Mouse (Mus musculus) liver, embryonic 14.5 days (tissue): Measurements from ENCODE around the gene Ltbp2. TPM values are rescaled to one million over a fixed set of nuclear protein-coding genes. Genes with fewer than 3 reads are reported as not detected.

Experiments
- ATAC-seq: fragments of 200-750 bp; cut with Nextera tagmentation; 2 replicates; pipeline ENCODE4 v1.8.0; 2017; ENCODE audit warnings: moderate number of reproducible peaks, mild to moderate bottlenecking, moderate library complexity; ENCODE audit not compliant: insufficient read depth
- DNase-seq, 3 experiments: peaks; one replicate each; pipeline ENCODE4 v3.0.0-alpha.2; 2012 to 2013; ENCODE audit warnings: low read depth in 3 of 3, low spot score in 3 of 3
- H3K27ac ChIP-seq: fragments of 300-500 bp; sonication (generic); 2 replicates; pipeline ENCODE4 v1.5.1; 2014; ENCODE audit warnings: moderate library complexity, mild to moderate bottlenecking, control low read depth, inconsistent platforms
- H3K27me3 ChIP-seq: fragments of 300-500 bp; sonication (generic); 2 replicates; pipeline ENCODE4 v1.6.1; 2014; ENCODE audit warnings: mild to moderate bottlenecking, low read length, moderate library complexity; ENCODE audit not compliant: control insufficient read depth, insufficient read depth
- H3K36me3 ChIP-seq: fragments of 300-500 bp; sonication (generic); replicated peaks from 2 replicates; pipeline ENCODE4 v1.6.1; 2014; ENCODE audit warnings: low read depth; ENCODE audit not compliant: control insufficient read depth, insufficient read depth
- H3K4me1 ChIP-seq, 2 experiments: fragments of 200-500 bp in 1 of 2; fragments of 300-500 bp in 1 of 2; sonication (generic) in 1 of 2; replicated peaks; 2 replicates each; pipeline ENCODE4 v1.6.1; 2012 to 2014; ENCODE audit warnings: antibody characterized with exemption in 1 of 2, inconsistent platforms in 1 of 2, low read length in 1 of 2; ENCODE audit not compliant: control insufficient read depth in 2 of 2, insufficient read depth in 2 of 2
- H3K4me2 ChIP-seq: fragments of 300-500 bp; sonication (generic); 2 replicates; pipeline ENCODE4 v1.6.1; 2014; ENCODE audit warnings: low read depth, mild to moderate bottlenecking, control low read depth, moderate library complexity
- H3K4me3 ChIP-seq, 2 experiments: fragments of 200-500 bp in 1 of 2; fragments of 300-500 bp in 1 of 2; sonication (generic) in 1 of 2; 2 replicates each; pipeline ENCODE4 v1.5.1; 2012 to 2014; ENCODE audit warnings: low read depth in 2 of 2, low read length in 2 of 2, mild to moderate bottlenecking in 2 of 2, control low read depth in 1 of 2, inconsistent platforms in 1 of 2, moderate library complexity in 1 of 2; ENCODE audit not compliant: insufficient read depth in 1 of 2
- H3K9ac ChIP-seq: fragments of 300-500 bp; sonication (generic); replicated peaks from 2 replicates; pipeline ENCODE4 v1.6.1; 2014; ENCODE audit warnings: mild to moderate bottlenecking, control low read depth, moderate library complexity
- H3K9me3 ChIP-seq: fragments of 300-500 bp; sonication (generic); 2 replicates; pipeline ENCODE4 v1.6.1; 2016; ENCODE audit warnings: low read length, mixed read lengths; ENCODE audit not compliant: control insufficient read depth
- CTCF ChIP-seq: IDR thresholded peaks from 2 replicates; pipeline ENCODE4 v1.5.1; 2016; ENCODE audit warnings: antibody characterized with exemption, low read depth, control low read depth
- EP300 ChIP-seq: IDR thresholded peaks from 2 replicates; pipeline ENCODE4 v1.6.1; 2016; ENCODE audit warnings: antibody characterized with exemption, low read depth
- WGBS: fragments of 180-500 bp; shearing (Covaris S2); extraction: QIAGEN DNeasy Blood & Tissue Kit; methylation state at CpG from one replicate; pipeline ENCODE4 v1.1.7; 2014; ENCODE audit not compliant: insufficient replicate concordance; 5-methylcytosine and 5-hydroxymethylcytosine counted together
- polyA plus RNA-seq, 2 experiments: library from polyadenylated mRNA; depleted of rRNA in 1 of 2; stranded (reverse) in 1 of 2; unstranded in 1 of 2; fragments of >200 nt; fragmentation: Nextera tagmentation in 1 of 2; extraction: Ambion mirVana in 1 of 2; gene quantifications; 2 replicates each; pipeline versions ENCODE4 v1.2.1 to v1.2.3; 2012 to 2014

Gene Ltbp2
- polyA plus RNA-seq, 2 experiments = 0.08 to 0.21 TPM

DNA sequence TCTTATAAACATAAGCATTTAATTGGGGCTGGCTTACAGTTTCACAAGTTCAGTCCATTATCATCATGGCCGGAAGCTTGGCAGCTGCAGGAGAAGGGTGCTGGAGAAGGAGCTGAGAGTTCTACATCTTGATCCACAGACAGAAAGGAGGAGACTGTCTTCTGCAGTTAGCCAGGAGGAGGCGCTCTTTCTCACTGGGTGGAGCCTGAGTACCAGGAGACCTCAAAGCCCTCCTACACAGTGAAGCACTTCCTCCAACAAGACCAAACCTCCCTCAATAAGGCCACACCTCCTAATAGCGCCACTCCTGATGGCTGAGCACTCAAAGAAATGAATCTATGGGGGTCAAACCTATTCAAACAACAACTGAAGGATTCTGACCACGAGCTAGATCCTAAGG, 18.6 kb downstream of the Ltbp2 start:
- TF ChIP-seq CTCF = peak; percentile 70
- no peak for TF ChIP-seq EP300
- H3K9me3 ChIP-seq = no peaks in the 10 kb centered on the region
- WGBS = 64% methylated on average over 4 of the region's 4 CpGs
- H3K4me1 ChIP-seq = peaks cover 47 to 60% of the 10 kb centered on the region in 2 experiments
- no peak overlapping the region for H3K9ac ChIP-seq
- H3K4me3 ChIP-seq = no peak overlapping the region
- no peaks in the 10 kb centered on the region for H3K27me3 ChIP-seq
- H3K36me3 ChIP-seq = no peaks in the 10 kb centered on the region
- DNase-seq = peak in 1 of 3 experiments; percentile 52
- H3K27ac ChIP-seq = no peak overlapping the region
- no peak overlapping the region for H3K4me2 ChIP-seq
- ATAC-seq = no peak

DNA sequence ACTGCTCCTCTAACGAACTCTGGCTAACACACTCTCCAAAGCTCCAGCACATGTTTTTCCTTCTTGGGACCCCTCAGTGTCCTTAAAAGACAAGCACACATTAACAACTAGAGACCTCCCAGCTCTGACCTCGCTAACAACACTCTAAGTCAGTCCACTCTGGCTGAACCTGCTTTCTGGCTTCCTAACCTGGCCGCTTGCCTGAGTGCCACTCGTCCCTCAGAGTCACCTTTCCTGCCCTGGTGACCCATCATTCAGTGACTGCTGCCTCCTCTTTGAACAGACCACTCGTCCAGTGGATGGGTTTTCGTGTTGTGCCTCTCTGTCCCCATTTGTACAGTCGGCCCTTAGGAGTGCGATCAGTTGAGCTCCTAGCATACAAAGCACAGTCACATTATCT, 19.8 kb downstream of the Ltbp2 start:
- TF ChIP-seq EP300 = no peak
- no peak for TF ChIP-seq CTCF
- Histone ChIP-seq H3K9ac (no peak overlapping the region), H3K4me3 (peak overlapping the region in 1 of 2 experiments; percentile 33; a peak in 2 of 4 replicates), H3K27me3 (no peaks in the 10 kb centered on the region), H3K27ac (no peak overlapping the region), H3K36me3 (no peaks in the 10 kb centered on the region), H3K4me1 (peaks cover 47 to 67% of the 10 kb centered on the region in 2 experiments), H3K4me2 (peak overlapping the region; percentile 53; the same call in 1 of the 2 replicates), H3K9me3 (no peaks in the 10 kb centered on the region)
- ATAC-seq = no peak
- WGBS = 63% methylated on average over 8 of the region's 8 CpGs
- DNase-seq = no peak

DNA sequence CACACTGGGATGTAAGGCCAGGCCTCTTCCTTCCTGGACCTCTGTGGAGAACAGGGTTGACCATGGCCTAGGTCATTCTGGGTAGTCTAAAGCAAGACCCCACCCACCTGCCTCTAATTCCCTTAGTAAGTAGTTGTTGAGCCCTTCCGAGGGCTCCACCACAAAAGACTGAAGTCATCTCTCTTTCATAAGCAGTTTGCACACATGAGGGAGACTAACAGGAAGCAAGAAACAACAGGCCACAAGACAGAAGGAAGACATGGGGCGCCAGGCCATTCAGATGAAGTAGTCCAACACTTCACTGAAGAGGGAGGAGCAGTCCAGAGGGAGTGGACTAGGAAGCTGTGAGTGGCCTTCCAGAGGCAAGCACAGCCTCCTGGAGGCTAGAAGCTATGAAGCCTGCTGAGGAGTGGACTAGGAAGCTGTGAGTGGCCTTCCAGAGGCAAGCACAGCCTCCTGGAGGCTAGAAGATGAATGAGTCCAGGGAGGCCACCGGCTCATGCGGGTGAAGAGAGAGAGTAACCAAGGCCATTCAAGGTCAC, 21.2 kb downstream of the Ltbp2 start:
- H3K27me3 ChIP-seq = no peaks in the 10 kb centered on the region
- peak overlapping the region; percentile 53 for H3K4me2 ChIP-seq
- H3K36me3 ChIP-seq = no peaks in the 10 kb centered on the region
- TF ChIP-seq CTCF (no peak), EP300 (no peak)
- DNase-seq (no peak), ATAC-seq (peak; percentile 19; the same call in 1 of the 2 replicates)
- peak overlapping the region; percentile 91 for H3K27ac ChIP-seq
- peak overlapping the region; percentile 17 to 20 for H3K4me3 ChIP-seq
- peak overlapping the region; percentile 43 for H3K9ac ChIP-seq
- peaks cover 47 to 74% of the 10 kb centered on the region in 2 experiments for H3K4me1 ChIP-seq
- 68% methylated on average over 4 of the region's 4 CpGs for WGBS
- H3K9me3 ChIP-seq = no peaks in the 10 kb centered on the region

DNA sequence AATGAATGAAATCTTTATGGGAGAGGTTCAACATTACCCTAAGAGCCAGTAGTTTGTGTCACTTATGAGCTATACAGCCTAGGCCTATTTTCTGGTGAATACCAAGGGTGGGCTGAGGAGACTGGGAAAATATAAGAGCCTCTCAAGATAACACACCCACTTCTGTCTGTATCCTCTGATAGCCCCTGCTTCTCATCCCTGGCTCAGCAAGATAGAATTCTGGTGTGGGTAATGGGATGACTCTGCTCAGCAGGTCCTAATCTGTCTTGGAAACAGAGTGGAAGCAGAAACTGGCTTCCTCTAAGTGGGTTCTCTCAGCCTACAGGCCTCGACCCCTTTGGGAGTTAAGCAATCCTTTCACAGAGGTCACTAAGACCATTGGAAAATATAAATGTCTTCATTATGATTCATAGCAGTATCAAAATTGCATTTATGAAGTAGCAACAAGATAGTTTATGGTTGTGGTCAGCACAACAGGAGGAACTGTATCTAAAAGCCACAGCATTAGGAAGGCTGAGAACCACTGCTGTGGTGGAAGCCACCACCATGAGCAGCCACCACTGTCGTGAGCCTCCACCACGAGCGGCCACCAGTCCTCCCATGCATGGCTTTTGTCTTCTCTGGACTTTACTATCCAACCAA, 21.8 kb downstream of the Ltbp2 start:
- no peaks in the 10 kb centered on the region for H3K27me3 ChIP-seq
- H3K27ac ChIP-seq = peak overlapping the region; percentile 91
- peaks cover 47 to 74% of the 10 kb centered on the region in 2 experiments for H3K4me1 ChIP-seq
- H3K9me3 ChIP-seq = no peaks in the 10 kb centered on the region
- H3K9ac ChIP-seq = peak overlapping the region; percentile 43
- peak overlapping the region; percentile 53 for H3K4me2 ChIP-seq
- no peak overlapping the region for H3K4me3 ChIP-seq
- H3K36me3 ChIP-seq = no peaks in the 10 kb centered on the region
- 23% methylated on average over 4 of the region's 4 CpGs for WGBS
- DNase-seq = peak; percentile 70 to 84 (median 83)
- peak; percentile 96 for TF ChIP-seq EP300
- no peak for TF ChIP-seq CTCF
- ATAC-seq = peak; percentile 94

DNA sequence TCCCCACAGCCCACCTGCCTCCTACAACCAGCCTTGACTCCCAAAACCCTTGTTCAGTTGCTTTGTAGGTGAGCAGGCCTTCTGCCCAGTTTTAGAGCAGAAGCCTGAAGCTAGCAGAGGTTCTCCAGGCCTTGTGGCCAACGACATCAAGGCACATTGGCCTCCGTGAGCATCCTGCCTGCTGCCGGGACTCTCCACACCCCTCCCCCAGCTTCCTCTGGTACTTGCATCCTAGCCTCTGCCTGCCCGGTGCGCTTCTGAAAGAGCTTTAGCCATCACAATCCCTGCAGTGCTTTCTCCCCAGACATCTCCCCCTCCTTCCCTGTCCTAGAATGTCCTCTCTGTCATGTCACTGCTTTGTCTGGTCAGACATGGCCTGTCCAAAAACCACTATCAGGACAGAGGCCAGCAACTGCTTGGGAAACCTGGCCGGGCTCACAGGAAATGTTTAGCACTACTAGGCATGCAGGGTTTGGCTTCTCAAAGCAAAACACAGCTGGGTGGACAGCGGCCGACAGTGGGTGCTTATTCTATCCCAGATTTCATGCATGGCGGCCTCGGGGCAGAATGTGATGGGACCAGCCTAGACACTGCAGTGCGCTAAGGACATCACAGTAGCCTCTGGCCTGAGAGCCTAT, 24.8 kb downstream of the Ltbp2 start:
- no peak for ATAC-seq
- Histone ChIP-seq H3K4me2 (no peak overlapping the region), H3K4me3 (no peak overlapping the region), H3K4me1 (peaks cover 41 to 65% of the 10 kb centered on the region in 2 experiments), H3K27ac (no peak overlapping the region), H3K9ac (no peak overlapping the region), H3K9me3 (no peaks in the 10 kb centered on the region), H3K36me3 (no peaks in the 10 kb centered on the region), H3K27me3 (no peaks in the 10 kb centered on the region; the same call in 1 of the 2 replicates)
- 48% methylated on average over 11 of the region's 11 CpGs for WGBS
- TF ChIP-seq EP300 = no peak
- no peak for TF ChIP-seq CTCF
- no peak for DNase-seq
